Mouse (Mus musculus): Measurements from ENCODE around the gene Zmym5. TPM values are rescaled to one million over a fixed set of nuclear protein-coding genes. Genes with fewer than 3 reads are reported as not detected.
"Not testable (repeated sequence)": the region's sequence is repeated elsewhere in the genome, so short reads cannot be mapped to it uniquely, and the experiment has no call there.

Gene Zmym5
- polyA plus RNA-seq, 1 experiment from 2014 or later: 31.3 TPM

DNA sequence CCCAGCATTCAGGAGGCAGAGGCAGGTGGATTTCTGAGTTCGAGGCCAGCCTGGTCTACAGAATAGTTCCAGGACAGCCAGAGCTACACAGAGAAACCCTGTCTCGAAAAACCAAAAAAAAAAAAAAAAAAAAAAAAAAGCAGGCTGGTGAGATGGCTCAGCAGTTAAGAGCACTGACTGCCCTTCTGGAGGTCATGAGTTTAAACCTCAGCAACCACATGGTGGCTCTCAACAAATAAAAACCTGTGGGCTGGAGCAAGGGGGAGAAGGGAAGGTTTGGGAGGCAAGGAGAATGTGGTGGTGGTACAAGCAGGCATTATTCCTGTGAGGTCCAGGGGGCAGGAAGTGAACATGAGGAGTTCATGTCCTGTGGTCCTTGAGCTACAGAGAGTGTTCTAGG, 45.1 kb downstream of the Zmym5 start:
- H3K27me3 ChIP-seq; ATAC-seq (ENCODE audit: low read depth); H3K9ac ChIP-seq; H3K27ac ChIP-seq (replicated peaks); H3K4me3 ChIP-seq; H3K4me2 ChIP-seq; H3K4me1 ChIP-seq (replicated peaks); H3K9me3 ChIP-seq: not testable (repeated sequence)
- WGBS: 91% methylated on average over 2 of the region's 2 CpGs
- peaks cover 54% of the 10 kb centered on the region for H3K36me3 ChIP-seq

- not testable (repeated sequence) for H3K9me3 ChIP-seq; H3K4me1 ChIP-seq (replicated peaks); H3K27ac ChIP-seq (replicated peaks); H3K4me2 ChIP-seq; H3K27me3 ChIP-seq; H3K4me3 ChIP-seq; H3K9ac ChIP-seq; ATAC-seq (ENCODE audit: low read depth)
- H3K36me3 ChIP-seq: peaks cover 55% of the 10 kb centered on the region
- WGBS: 89% methylated on average over 3 of the region's 3 CpGs
These were observed 46.4 kb downstream of the Zmym5 start for GRCm38 (mm10) chr14:56765117-56765516.

DNA sequence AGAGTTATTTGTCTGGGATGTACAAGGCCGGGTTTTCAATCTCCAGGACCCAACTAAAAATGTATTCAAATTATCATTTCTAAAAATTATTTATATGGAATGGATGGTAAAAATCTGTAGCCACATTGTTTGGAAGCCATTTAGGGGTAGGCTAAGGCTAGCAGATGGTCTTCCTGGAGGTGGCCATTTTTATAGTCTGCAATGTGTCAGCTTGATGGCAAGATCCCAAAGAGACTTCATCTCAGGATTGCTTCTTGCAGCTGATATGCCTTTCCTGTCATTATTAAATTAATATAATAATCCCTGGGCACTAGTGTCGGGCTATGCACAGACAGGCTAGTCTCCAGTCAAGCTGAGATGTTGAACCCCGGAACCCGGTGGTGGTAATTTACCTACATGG, 60.2 kb downstream of the Zmym5 start:
- Histone ChIP-seq H3K36me3 (peaks cover 58% of the 10 kb centered on the region), H3K9me3 (no peaks in the 10 kb centered on the region), H3K4me3 (no peak overlapping the region), H3K27ac (replicated peaks) (no peak overlapping the region), H3K4me2 (no peak overlapping the region), H3K9ac (no peak overlapping the region), H3K4me1 (replicated peaks) (no peaks in the 10 kb centered on the region), H3K27me3 (no peaks in the 10 kb centered on the region)
- WGBS: 79% methylated on average over 4 of the region's 4 CpGs
- no peak for ATAC-seq (ENCODE audit: low read depth)

Other genes with a start within 250 kb of the Zmym5 start
- 6.0 and 10.3 TPM in 2 replicates for gene Cenpj, start 236.3 kb downstream of the Zmym5 start, polyA plus RNA-seq (2015; fragmentation: Nextera tagmentation; extraction: Ambion mirVana)
- gene Parp4, start 236.1 kb downstream of the Zmym5 start, polyA plus RNA-seq (2015; fragmentation: Nextera tagmentation; extraction: Ambion mirVana): 1.1 and 1.9 TPM in 2 replicates
- gene Mphosph8, start 143.5 kb downstream of the Zmym5 start, polyA plus RNA-seq (2015; fragmentation: Nextera tagmentation; extraction: Ambion mirVana): 46.0 and 48.3 TPM in 2 replicates
- gene Pspc1, start 33.4 kb downstream of the Zmym5 start, polyA plus RNA-seq (2015; fragmentation: Nextera tagmentation; extraction: Ambion mirVana): 37.4 and 39.3 TPM in 2 replicates
- 60.6 and 71.7 TPM in 2 replicates for gene Zmym2, start 74.9 kb upstream of the Zmym5 start, polyA plus RNA-seq (2015; fragmentation: Nextera tagmentation; extraction: Ambion mirVana)
- gene Gja3, start 246.4 kb upstream of the Zmym5 start, polyA plus RNA-seq (2015; fragmentation: Nextera tagmentation; extraction: Ambion mirVana): 2.5 and 3.3 TPM in 2 replicates

All from neural tube, embryonic 13.5 days (tissue).